Mouse (Mus musculus): Measurements from ENCODE around the gene Morc4. TPM values are rescaled to one million over a fixed set of nuclear protein-coding genes. Genes with fewer than 3 reads are reported as not detected.

Gene Morc4
- polyA plus RNA-seq, 1 experiment from 2014 or later = 21.1 TPM

DNA sequence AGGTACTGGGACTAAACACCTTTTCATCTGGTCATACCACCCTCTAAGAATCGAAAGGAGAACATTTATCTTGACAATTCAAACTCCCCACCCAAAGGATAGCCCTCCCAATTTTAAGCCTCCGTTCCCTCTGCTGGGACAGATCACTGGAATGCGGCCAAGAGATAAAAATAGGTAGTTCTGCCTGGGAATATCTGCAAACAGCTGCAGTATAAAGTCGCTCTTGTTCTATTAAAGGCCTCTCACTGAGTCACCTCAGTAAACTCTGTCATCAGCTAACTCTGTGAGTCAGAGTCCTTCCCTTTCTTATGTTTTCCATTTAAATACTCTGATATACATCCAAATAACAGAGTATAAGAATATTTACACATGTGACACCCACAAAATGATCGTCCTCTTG, 12.1 kb downstream of the Morc4 start:
- Histone ChIP-seq H3K9me3 (ENCODE audit: low read depth, low read length) (no peaks in the 10 kb centered on the region), H3K36me3 (ENCODE audit: insufficient read depth) (no peaks in the 10 kb centered on the region), H3K4me3 (ENCODE audit: low read depth, low read length) (no peak overlapping the region), H3K4me2 (no peak overlapping the region), H3K9ac (no peak overlapping the region), H3K4me1 (ENCODE audit: insufficient read depth) (no peaks in the 10 kb centered on the region), H3K27ac (ENCODE audit: low read depth) (no peak overlapping the region), H3K27me3 (ENCODE audit: insufficient read depth, low read length) (no peaks in the 10 kb centered on the region)
- 57% methylated on average over 5 of the region's 5 CpGs for WGBS
- TF ChIP-seq CTCF (IDR thresholded peaks at IDR 0.05; ENCODE audit: low read depth) = no peak
- DNase-seq = no peak
- ATAC-seq (ENCODE audit: insufficient read depth) = no peak

DNA sequence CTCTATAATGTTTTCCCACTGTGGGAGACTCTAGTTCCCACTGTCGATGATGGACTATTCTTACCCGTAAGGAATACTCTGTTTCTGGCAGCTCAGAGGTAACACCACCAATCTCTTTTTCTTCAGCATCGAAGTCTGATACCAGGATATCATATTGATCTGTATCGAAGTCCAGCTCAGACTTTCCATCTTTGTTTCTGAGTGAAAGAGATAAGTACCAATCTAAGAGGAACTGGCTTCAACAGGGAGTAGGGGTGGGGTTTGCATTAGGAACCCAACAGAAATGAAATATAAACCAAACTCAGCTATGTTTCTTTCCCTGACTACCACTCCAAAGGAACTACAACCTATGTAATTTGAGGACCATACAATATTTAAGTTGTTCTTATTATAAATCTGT, 16.7 kb downstream of the Morc4 start:
- no peak for ATAC-seq (ENCODE audit: insufficient read depth)
- no peaks in the 10 kb centered on the region for H3K4me1 ChIP-seq (ENCODE audit: insufficient read depth)
- H3K9ac ChIP-seq = no peak overlapping the region
- no peak overlapping the region for H3K4me2 ChIP-seq
- H3K9me3 ChIP-seq (ENCODE audit: low read depth, low read length) = no peaks in the 10 kb centered on the region
- WGBS = 89% methylated on average over 4 of the region's 4 CpGs
- H3K36me3 ChIP-seq (ENCODE audit: insufficient read depth) = no peaks in the 10 kb centered on the region
- no peak for DNase-seq
- H3K4me3 ChIP-seq (ENCODE audit: low read depth, low read length) = no peak overlapping the region
- no peak overlapping the region for H3K27ac ChIP-seq (ENCODE audit: low read depth)
- no peaks in the 10 kb centered on the region for H3K27me3 ChIP-seq (ENCODE audit: insufficient read depth, low read length)
- no peak for TF ChIP-seq CTCF (IDR thresholded peaks at IDR 0.05; ENCODE audit: low read depth)

GRCm38 (mm10) chrX:139841091-139841490, 30.4 kb downstream of the Morc4 start:
- Histone ChIP-seq H3K9ac (no peak overlapping the region), H3K27ac (ENCODE audit: low read depth) (no peak overlapping the region), H3K36me3 (ENCODE audit: insufficient read depth) (no peaks in the 10 kb centered on the region), H3K27me3 (ENCODE audit: insufficient read depth, low read length) (no peaks in the 10 kb centered on the region), H3K4me3 (ENCODE audit: low read depth, low read length) (no peak overlapping the region), H3K4me1 (ENCODE audit: insufficient read depth) (no peaks in the 10 kb centered on the region), H3K9me3 (ENCODE audit: low read depth, low read length) (no peaks in the 10 kb centered on the region), H3K4me2 (no peak overlapping the region)
- TF ChIP-seq CTCF (IDR thresholded peaks at IDR 0.05; ENCODE audit: low read depth) = no peak
- ATAC-seq (ENCODE audit: insufficient read depth) = no peak
- 75% methylated on average over 6 of the region's 6 CpGs for WGBS
- DNase-seq = no peak

DNA sequence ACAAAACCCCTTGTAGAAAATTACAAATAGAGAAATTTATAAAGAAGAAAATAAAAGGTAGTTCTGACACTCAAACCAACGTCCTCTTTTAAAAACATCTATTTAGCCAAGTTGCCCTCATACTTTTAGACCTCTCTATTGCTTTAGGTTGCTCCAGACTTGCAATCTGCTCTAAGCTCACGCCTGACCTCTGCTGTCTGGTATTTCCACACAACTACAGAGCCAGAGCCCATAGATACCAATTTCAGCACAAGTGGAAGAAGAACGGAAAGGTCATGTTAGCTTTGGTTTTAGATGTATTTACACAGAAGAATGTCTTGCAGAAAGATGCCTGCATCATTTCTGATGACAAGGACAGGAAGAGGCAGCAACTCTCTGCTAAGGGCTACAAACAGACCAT, 32.4 kb downstream of the Morc4 start:
- 37% methylated on average over 3 of the region's 3 CpGs for WGBS
- ATAC-seq (ENCODE audit: insufficient read depth) (no peak), DNase-seq (peak; percentile 27)
- no peak overlapping the region for H3K4me2 ChIP-seq
- no peak overlapping the region for H3K27ac ChIP-seq (ENCODE audit: low read depth)
- H3K9me3 ChIP-seq (ENCODE audit: low read depth, low read length) = no peaks in the 10 kb centered on the region
- TF ChIP-seq CTCF (IDR thresholded peaks at IDR 0.05; ENCODE audit: low read depth) = peak; percentile 34; the same call in 1 of the 2 replicates
- no peaks in the 10 kb centered on the region for H3K36me3 ChIP-seq (ENCODE audit: insufficient read depth)
- no peak overlapping the region for H3K4me3 ChIP-seq (ENCODE audit: low read depth, low read length)
- H3K27me3 ChIP-seq (ENCODE audit: insufficient read depth, low read length) = no peaks in the 10 kb centered on the region
- H3K9ac ChIP-seq = no peak overlapping the region
- H3K4me1 ChIP-seq (ENCODE audit: insufficient read depth) = no peaks in the 10 kb centered on the region

DNA sequence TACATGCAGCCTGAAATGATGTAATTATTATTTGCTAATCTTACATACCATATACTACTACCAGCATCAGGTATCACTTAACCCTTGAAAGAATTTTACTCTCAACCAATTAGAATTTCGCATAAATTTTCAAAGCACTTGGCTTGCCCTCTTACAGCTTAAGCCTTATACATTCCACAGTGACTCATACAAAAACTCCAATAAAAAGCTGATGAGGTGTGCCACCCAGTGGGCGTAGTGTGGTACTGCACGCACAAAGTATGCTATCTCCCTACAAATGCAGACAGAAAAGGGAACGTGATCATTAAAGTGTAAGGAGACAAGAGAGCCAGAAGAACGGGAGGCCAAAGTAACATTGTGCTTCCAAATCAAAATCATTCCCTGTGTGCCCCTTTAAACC, 39.0 kb downstream of the Morc4 start:
- Histone ChIP-seq H3K4me3 (ENCODE audit: low read depth, low read length) (no peak overlapping the region), H3K9ac (no peak overlapping the region), H3K4me2 (no peak overlapping the region), H3K27ac (ENCODE audit: low read depth) (no peak overlapping the region), H3K4me1 (ENCODE audit: insufficient read depth) (no peaks in the 10 kb centered on the region), H3K9me3 (ENCODE audit: low read depth, low read length) (no peaks in the 10 kb centered on the region), H3K27me3 (ENCODE audit: insufficient read depth, low read length) (no peaks in the 10 kb centered on the region), H3K36me3 (ENCODE audit: insufficient read depth) (no peaks in the 10 kb centered on the region)
- peak; percentile 77 for TF ChIP-seq CTCF (IDR thresholded peaks at IDR 0.05; ENCODE audit: low read depth)
- ATAC-seq (ENCODE audit: insufficient read depth) (peak; percentile 65; the same call in 1 of the 2 replicates), DNase-seq (peak; percentile 80)
- WGBS = 10% methylated on average over 5 of the region's 5 CpGs

DNA sequence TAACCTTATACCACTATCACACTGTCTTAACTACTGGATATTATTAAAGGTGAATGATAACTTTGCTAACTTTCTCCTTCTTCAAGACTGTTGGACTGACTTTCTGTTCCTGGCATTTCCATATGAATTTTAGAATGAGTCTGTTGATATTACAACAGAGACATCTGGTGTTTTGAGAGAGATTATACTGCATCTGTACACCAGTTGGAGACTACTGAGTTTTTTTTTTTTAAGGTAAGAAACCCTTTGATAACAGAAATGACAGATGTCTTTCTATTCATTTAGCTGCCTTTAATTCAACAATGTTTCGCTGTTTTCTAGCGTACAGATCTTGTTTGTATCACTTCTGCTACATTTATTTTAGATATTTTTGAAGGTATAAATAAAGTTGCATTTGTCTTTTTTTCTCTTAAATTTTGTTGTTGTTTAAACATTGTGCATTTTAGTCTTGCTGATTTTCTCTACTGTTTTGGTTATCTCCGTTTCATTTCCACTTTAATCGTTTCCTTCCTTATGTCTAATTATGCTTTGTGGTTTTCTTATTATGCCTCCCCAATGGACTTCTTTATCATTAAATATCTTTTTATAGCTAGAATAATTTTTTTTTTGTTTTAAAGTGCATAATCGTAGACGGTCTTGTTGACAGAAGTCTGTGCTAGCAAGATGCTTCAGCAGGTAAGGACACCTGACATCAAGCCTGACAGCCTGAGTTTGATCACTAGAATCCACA, 42.9 kb downstream of the Morc4 start:
- Histone ChIP-seq H3K27me3 (ENCODE audit: insufficient read depth, low read length) (no peaks in the 10 kb centered on the region), H3K4me2 (no peak overlapping the region), H3K4me3 (ENCODE audit: low read depth, low read length) (no peak overlapping the region), H3K4me1 (ENCODE audit: insufficient read depth) (no peaks in the 10 kb centered on the region), H3K9me3 (ENCODE audit: low read depth, low read length) (no peaks in the 10 kb centered on the region), H3K9ac (no peak overlapping the region), H3K27ac (ENCODE audit: low read depth) (no peak overlapping the region), H3K36me3 (ENCODE audit: insufficient read depth) (no peaks in the 10 kb centered on the region)
- TF ChIP-seq CTCF (IDR thresholded peaks at IDR 0.05; ENCODE audit: low read depth) = no peak
- 85% methylated on average over 6 of the region's 6 CpGs for WGBS
- ATAC-seq (ENCODE audit: insufficient read depth) = no peak
- no peak for DNase-seq

DNA sequence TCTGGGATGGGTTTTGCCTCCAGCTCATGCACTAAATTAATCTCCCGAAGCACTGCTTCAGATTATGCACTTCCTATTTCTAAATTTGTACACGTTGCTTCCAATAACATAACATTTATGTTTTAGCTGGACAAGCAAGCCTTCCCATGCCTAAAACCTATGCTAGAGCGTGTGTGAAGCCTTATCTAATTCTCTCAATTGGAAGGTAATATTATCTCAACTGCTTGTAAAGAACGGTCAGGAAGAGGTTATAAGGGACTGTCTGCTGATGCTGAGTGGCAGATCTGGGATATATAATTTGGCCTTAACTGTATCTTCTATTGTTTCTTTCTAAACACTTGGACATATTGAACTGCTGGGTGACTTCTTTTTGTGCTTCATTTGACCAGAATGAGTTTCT, 44.6 kb downstream of the Morc4 start:
- Histone ChIP-seq H3K4me2 (no peak overlapping the region), H3K4me3 (ENCODE audit: low read depth, low read length) (no peak overlapping the region), H3K9ac (no peak overlapping the region), H3K27ac (ENCODE audit: low read depth) (no peak overlapping the region), H3K9me3 (ENCODE audit: low read depth, low read length) (no peaks in the 10 kb centered on the region), H3K4me1 (ENCODE audit: insufficient read depth) (no peaks in the 10 kb centered on the region), H3K36me3 (ENCODE audit: insufficient read depth) (no peaks in the 10 kb centered on the region), H3K27me3 (ENCODE audit: insufficient read depth, low read length) (no peaks in the 10 kb centered on the region)
- WGBS = 73% methylated on average over 4 of the region's 4 CpGs
- TF ChIP-seq CTCF (IDR thresholded peaks at IDR 0.05; ENCODE audit: low read depth) = no peak
- ATAC-seq (ENCODE audit: insufficient read depth) (no peak), DNase-seq (no peak)

Data from lung, embryonic 14.5 days (tissue).